Mouse (Mus musculus): Measurements from ENCODE around the gene Spz1.

DNA sequence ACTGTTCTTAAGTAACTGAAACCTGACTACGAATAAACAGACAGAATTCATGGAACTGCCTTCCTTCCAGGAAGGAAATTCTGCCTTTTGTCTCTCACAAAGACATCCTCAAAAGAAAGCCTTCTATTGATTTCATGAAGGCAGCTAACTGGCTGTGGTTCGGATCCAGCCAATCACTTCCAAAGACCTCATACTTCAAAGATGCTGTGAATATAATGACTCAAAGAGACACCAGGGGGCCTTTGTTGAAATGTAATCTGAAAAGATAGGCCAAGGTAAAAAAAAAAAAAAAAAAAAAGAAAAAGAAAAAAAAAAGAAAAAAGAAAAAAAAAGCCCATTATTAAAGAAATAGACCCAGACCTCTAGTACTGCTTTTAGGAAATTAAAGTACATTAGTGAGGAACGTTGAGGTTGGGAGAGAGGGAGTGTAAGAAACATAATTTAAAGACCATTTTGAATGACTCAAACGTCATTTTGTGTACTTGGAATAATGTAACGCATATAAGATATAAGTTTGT, 16.4 kb upstream of the Spz1 start:
- TF ChIP-seq CHD2 (IDR thresholded peaks at IDR 0.05; ENCODE audit: low read depth, low read length) (no peak), ZNF384 (IDR thresholded peaks at IDR 0.05; ENCODE audit: low read depth, low read length) (peak; percentile 55; the same call in 1 of the 2 replicates), ZC3H11A (IDR thresholded peaks at IDR 0.05; ENCODE audit: borderline replicate concordance, low read depth, low read length) (no peak), MAFK (IDR thresholded peaks at IDR 0.05; ENCODE audit: insufficient read depth, low read depth, low read length) (no peak), HCFC1 (IDR thresholded peaks at IDR 0.05; ENCODE audit: borderline replicate concordance, insufficient read depth, low read length) (no peak)

All from ES-E14 (cell line).